Mouse (Mus musculus) ES-E14 (cell line): Measurements from ENCODE around the gene Cap2. TPM values are rescaled to one million over a fixed set of nuclear protein-coding genes. Genes with fewer than 3 reads are reported as not detected.

Experiments
- DNase-seq: peaks from one replicate; pipeline ENCODE4 v3.0.0-alpha.2; 2013; ENCODE audit warnings: low read depth, low spot score
- H3K27ac ChIP-seq: 2 replicates; pipeline ENCODE4 v1.5.1; 2012; ENCODE audit warnings: low read depth, mild to moderate bottlenecking, low read length, moderate library complexity, mixed read lengths; ENCODE audit not compliant: poor library complexity, insufficient read depth, severe bottlenecking
- H3K36me3 ChIP-seq: 2 replicates; pipeline ENCODE4 v1.6.1; 2012; ENCODE audit warnings: mild to moderate bottlenecking, low read length, moderate library complexity, mixed read lengths; ENCODE audit not compliant: control insufficient read depth, poor library complexity, insufficient read depth, severe bottlenecking
- H3K4me1 ChIP-seq, 2 experiments: fragments of 150-350 bp in 1 of 2; sonication (generic) in 1 of 2; 2 replicates each; pipeline ENCODE4 v1.6.1; 2012; ENCODE audit warnings: low read length in 2 of 2, mild to moderate bottlenecking in 1 of 2, mixed read lengths in 1 of 2; ENCODE audit not compliant: control insufficient read depth in 2 of 2, insufficient read depth in 2 of 2, poor library complexity in 1 of 2
- H3K4me3 ChIP-seq, 2 experiments: fragments of 150-350 bp in 1 of 2; sonication (generic) in 1 of 2; 2 replicates each; pipeline ENCODE4 v1.5.1; 2012; ENCODE audit warnings: low read length in 2 of 2, low read depth in 1 of 2, mild to moderate bottlenecking in 1 of 2, mixed read lengths in 1 of 2; ENCODE audit not compliant: insufficient read depth in 1 of 2, poor library complexity in 1 of 2, severe bottlenecking in 1 of 2
- H3K9ac ChIP-seq: 2 replicates; pipeline ENCODE4 v1.6.1; 2012; ENCODE audit warnings: low read depth, mild to moderate bottlenecking, low read length, mixed read lengths; ENCODE audit not compliant: poor library complexity, insufficient read depth, severe bottlenecking
- H3K9me3 ChIP-seq: fragments of 150-350 bp; sonication (generic); 2 replicates; pipeline ENCODE4 v1.6.1; 2012; ENCODE audit warnings: low read depth, mild to moderate bottlenecking, low read length; ENCODE audit not compliant: control insufficient read depth, insufficient read depth
- CHD2 ChIP-seq: IDR thresholded peaks from 2 replicates; pipeline ENCODE4 v1.6.1; 2014; ENCODE audit warnings: mild to moderate bottlenecking, low read depth, low read length, inconsistent platforms
- HCFC1 ChIP-seq: IDR thresholded peaks from 2 replicates; pipeline ENCODE4 v1.6.1; 2012; ENCODE audit warnings: low read length, inconsistent platforms, borderline replicate concordance; ENCODE audit not compliant: insufficient read depth
- MAFK ChIP-seq: IDR thresholded peaks from 2 replicates; pipeline ENCODE4 v1.6.1; 2014; ENCODE audit warnings: mild to moderate bottlenecking, low read depth, low read length, inconsistent platforms; ENCODE audit not compliant: insufficient read depth
- ZC3H11A ChIP-seq: IDR thresholded peaks from 2 replicates; pipeline ENCODE4 v1.6.1; 2012; ENCODE audit warnings: low read depth, mild to moderate bottlenecking, inconsistent platforms, low read length, borderline replicate concordance
- ZNF384 ChIP-seq: IDR thresholded peaks from 2 replicates; pipeline ENCODE4 v1.6.1; 2012; ENCODE audit warnings: low read depth, low read length, inconsistent platforms
- in situ Hi-C, 2 experiments: fragments of 600-800 bp; cut with MboI; formaldehyde crosslinking; loops; one replicate each; pipeline ENCODE4 v1.15.1; 2025; ENCODE audit warnings: low sequenced_read_pairs in 2 of 2, inconsistent platforms in 1 of 2; ENCODE audit not compliant: unreplicated experiment in 2 of 2
- total RNA-seq: library from RNA; depleted of rRNA; stranded (reverse); fragments of 300-350 nt; gene quantifications from 2 replicates; pipeline ENCODE4 v1.2.3, GENCODE M21; 2012

The Cap2 gene
- total RNA-seq, 1 experiment: 5.1 TPM

DNA sequence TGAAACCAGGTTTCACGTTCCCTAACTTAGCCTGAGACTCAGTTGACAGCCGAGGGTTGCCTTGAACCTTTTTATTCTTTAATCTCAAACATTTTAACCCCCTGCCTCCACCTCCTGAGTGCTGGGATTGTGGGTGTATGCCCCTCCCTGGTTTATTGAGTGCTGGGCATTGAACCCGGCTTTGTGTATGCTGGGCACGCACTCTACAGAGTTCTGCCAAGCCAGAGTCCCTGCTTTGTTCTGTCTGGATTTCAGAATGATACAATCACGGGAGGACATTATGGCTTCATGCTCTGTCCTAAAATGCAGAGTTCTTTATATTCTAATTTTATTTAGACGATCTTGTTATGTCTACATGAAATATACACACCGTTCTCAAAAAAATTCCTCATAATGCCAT is 41.1 kb downstream of the Cap2 start:
- no peak overlapping the region for H3K4me3 ChIP-seq
- TF ChIP-seq CHD2: no peak
- no peak for TF ChIP-seq ZC3H11A
- TF ChIP-seq ZNF384: no peak
- TF ChIP-seq MAFK: no peak
- no peak for TF ChIP-seq HCFC1
- H3K9me3 ChIP-seq: no peaks in the 10 kb centered on the region
- no peaks in the 10 kb centered on the region for H3K36me3 ChIP-seq
- in situ Hi-C loops: no loop called here
- DNase-seq: no peak
- H3K4me1 ChIP-seq: no peaks in the 10 kb centered on the region; a peak in 1 of 4 replicates
- no peak overlapping the region for H3K27ac ChIP-seq
- no peak overlapping the region for H3K9ac ChIP-seq

DNA sequence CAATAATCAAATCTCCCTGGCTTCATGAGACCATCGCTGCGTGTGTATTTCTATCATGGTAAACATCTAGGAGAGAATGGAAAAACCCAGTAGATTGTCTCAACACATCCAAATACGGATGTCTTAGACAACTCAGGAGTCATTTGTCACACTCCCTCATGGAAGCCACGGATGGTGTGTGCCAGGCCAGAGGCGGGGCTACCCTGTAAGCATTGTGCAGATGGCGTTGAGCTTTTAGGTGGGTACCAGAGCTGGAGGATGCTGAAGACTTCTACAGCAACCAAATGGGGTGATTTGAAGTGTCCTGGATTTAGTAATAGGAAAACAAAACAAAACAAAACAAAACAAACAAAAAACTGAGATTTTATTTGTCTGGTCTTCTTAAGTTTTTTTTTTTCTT is 43.0 kb downstream of the Cap2 start:
- no peaks in the 10 kb centered on the region for H3K36me3 ChIP-seq
- H3K4me3 ChIP-seq: no peak overlapping the region
- H3K27ac ChIP-seq: no peak overlapping the region
- no peak for DNase-seq
- H3K4me1 ChIP-seq: no peaks in the 10 kb centered on the region
- no peak overlapping the region for H3K9ac ChIP-seq
- in situ Hi-C loops: no loop called here
- TF ChIP-seq ZNF384: no peak
- no peak for TF ChIP-seq MAFK
- TF ChIP-seq CHD2: no peak
- no peak for TF ChIP-seq ZC3H11A
- no peak for TF ChIP-seq HCFC1
- no peaks in the 10 kb centered on the region for H3K9me3 ChIP-seq

DNA sequence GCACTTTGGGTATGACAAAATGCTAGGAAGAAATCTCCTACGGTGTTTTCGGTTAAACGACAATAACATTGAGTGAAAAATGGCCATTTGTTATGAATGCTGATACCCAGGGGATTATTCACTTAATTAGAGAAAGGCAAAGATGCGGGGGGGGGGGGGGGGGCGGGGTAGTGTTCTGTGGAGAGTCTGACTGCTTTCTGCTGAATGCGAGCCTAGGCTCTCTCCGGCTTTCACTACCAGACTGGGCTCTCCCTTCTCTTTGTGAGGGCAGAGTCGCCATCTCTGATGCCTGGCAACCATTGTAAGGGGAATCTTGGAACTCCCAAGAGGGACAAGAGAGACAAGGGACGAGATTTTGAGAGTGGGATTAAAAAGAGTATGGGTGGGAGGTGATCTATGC is 43.4 kb downstream of the Cap2 start:
- no peak overlapping the region for H3K9ac ChIP-seq
- H3K4me3 ChIP-seq: no peak overlapping the region
- no peaks in the 10 kb centered on the region for H3K36me3 ChIP-seq
- in situ Hi-C loops: no loop called here
- DNase-seq: no peak
- no peak overlapping the region for H3K27ac ChIP-seq
- no peak for TF ChIP-seq MAFK
- no peak for TF ChIP-seq ZC3H11A
- TF ChIP-seq HCFC1: no peak
- TF ChIP-seq CHD2: no peak
- TF ChIP-seq ZNF384: no peak
- no peaks in the 10 kb centered on the region for H3K9me3 ChIP-seq
- no peaks in the 10 kb centered on the region for H3K4me1 ChIP-seq

DNA sequence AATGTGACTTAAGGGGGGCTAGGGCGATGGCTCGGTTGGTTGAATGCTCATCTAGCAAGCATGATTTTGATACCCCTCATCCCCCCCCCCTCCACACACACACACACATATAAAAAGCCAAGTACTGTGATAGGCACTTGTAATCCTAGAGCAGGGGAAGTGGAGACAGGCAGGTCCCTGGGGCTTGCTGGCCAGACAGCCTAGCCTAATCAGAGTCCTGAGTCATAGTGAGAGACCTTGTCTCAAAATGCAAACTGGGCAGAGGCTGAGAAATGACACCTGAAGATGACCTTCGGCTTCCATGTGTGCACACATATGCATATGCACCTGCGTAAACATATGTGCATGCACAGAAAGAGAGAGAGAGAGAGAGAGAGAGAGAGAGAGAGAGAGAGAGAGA is 45.2 kb downstream of the Cap2 start:
- no peak for DNase-seq
- no peaks in the 10 kb centered on the region for H3K9me3 ChIP-seq
- TF ChIP-seq MAFK (no peak), ZNF384 (no peak), ZC3H11A (no peak), HCFC1 (no peak), CHD2 (no peak)
- no peak overlapping the region for H3K27ac ChIP-seq
- H3K4me3 ChIP-seq: no peak overlapping the region
- in situ Hi-C loops: no loop called here
- no peaks in the 10 kb centered on the region for H3K36me3 ChIP-seq
- H3K9ac ChIP-seq: no peak overlapping the region
- H3K4me1 ChIP-seq: no peaks in the 10 kb centered on the region

DNA sequence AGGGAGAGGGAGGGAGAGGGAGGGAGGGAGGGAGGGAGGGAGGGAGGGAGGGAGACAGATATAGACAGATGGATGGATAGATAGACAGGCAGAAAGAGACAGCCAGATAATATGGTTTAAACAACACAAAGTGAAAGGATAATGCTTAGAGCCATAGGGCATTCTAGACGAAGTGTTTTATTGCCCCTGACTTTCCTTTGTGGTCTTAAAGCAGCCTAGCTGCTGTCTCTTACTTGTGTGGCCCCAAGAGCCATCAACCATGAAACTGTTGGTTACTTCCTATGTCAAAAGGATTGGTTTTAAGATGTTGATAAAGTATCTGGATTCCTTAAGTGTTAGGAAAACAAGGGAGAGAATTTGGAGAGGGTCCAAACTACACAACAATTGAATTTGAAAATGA is 45.6 kb downstream of the Cap2 start:
- H3K9ac ChIP-seq: no peak overlapping the region
- in situ Hi-C loops: no loop called here
- no peak for DNase-seq
- no peaks in the 10 kb centered on the region for H3K9me3 ChIP-seq
- no peaks in the 10 kb centered on the region for H3K36me3 ChIP-seq
- H3K4me3 ChIP-seq: no peak overlapping the region
- H3K4me1 ChIP-seq: no peaks in the 10 kb centered on the region
- TF ChIP-seq ZC3H11A: no peak
- no peak for TF ChIP-seq CHD2
- no peak for TF ChIP-seq HCFC1
- no peak for TF ChIP-seq MAFK
- no peak for TF ChIP-seq ZNF384
- H3K27ac ChIP-seq: no peak overlapping the region
